Mouse (Mus musculus) limb, embryonic 12.5 days (tissue): ENCODE measurements around the gene Sgpp2. TPM values are rescaled to one million over a fixed set of nuclear protein-coding genes. Genes with fewer than 3 reads are reported as not detected.

Experiments used
- ATAC-seq: fragments of 200-750 bp; cut with Nextera tagmentation; 2 replicates; pipeline ENCODE4 v1.8.0; 2017; ENCODE audit warnings: low read depth, moderate TSS enrichment; ENCODE audit not compliant: insufficient number of reproducible peaks, insufficient read depth, low FRiP score, low TSS enrichment
- H3K27ac ChIP-seq: fragments of 300-500 bp; sonication (generic); 2 replicates; pipeline ENCODE4 v1.5.1; 2016; ENCODE audit warnings: mild to moderate bottlenecking, moderate library complexity
- H3K27me3 ChIP-seq: fragments of 300-500 bp; sonication (generic); 2 replicates; pipeline ENCODE4 v1.6.1; 2016; ENCODE audit warnings: mild to moderate bottlenecking, moderate library complexity
- H3K36me3 ChIP-seq: fragments of 300-500 bp; sonication (generic); 2 replicates; pipeline ENCODE4 v1.6.1; 2016; ENCODE audit warnings: mild to moderate bottlenecking, moderate library complexity
- H3K4me1 ChIP-seq: fragments of 300-500 bp; sonication (generic); replicated peaks from 2 replicates; pipeline ENCODE4 v1.6.1; 2016
- H3K4me2 ChIP-seq: fragments of 300-500 bp; sonication (generic); 2 replicates; pipeline ENCODE4 v1.6.1; 2016; ENCODE audit warnings: mild to moderate bottlenecking, moderate library complexity
- H3K4me3 ChIP-seq: fragments of 300-500 bp; sonication (generic); replicated peaks from 2 replicates; pipeline ENCODE4 v1.5.1; 2016; ENCODE audit warnings: mild to moderate bottlenecking
- H3K9ac ChIP-seq: fragments of 300-500 bp; sonication (generic); replicated peaks from 2 replicates; pipeline ENCODE4 v1.6.1; 2016; ENCODE audit warnings: mild to moderate bottlenecking, moderate library complexity
- H3K9me3 ChIP-seq: fragments of 300-500 bp; sonication (generic); 2 replicates; pipeline ENCODE4 v1.6.1; 2016; ENCODE audit warnings: mild to moderate bottlenecking, moderate library complexity
- WGBS: fragments of 180-500 bp; shearing (Covaris S2); methylation state at CpG from one replicate; pipeline ENCODE4 v1.1.7; 2016; 5-methylcytosine and 5-hydroxymethylcytosine counted together
- polyA plus RNA-seq: library from polyadenylated mRNA; unstranded; fragments of >200 nt; fragmentation: Nextera tagmentation; extraction: Ambion mirVana; gene quantifications from 2 replicates; pipeline ENCODE4 v1.2.1, GENCODE M21; 2016

Gene Sgpp2
- polyA plus RNA-seq, result 0.83 and 1.0 TPM in 2 replicates

DNA sequence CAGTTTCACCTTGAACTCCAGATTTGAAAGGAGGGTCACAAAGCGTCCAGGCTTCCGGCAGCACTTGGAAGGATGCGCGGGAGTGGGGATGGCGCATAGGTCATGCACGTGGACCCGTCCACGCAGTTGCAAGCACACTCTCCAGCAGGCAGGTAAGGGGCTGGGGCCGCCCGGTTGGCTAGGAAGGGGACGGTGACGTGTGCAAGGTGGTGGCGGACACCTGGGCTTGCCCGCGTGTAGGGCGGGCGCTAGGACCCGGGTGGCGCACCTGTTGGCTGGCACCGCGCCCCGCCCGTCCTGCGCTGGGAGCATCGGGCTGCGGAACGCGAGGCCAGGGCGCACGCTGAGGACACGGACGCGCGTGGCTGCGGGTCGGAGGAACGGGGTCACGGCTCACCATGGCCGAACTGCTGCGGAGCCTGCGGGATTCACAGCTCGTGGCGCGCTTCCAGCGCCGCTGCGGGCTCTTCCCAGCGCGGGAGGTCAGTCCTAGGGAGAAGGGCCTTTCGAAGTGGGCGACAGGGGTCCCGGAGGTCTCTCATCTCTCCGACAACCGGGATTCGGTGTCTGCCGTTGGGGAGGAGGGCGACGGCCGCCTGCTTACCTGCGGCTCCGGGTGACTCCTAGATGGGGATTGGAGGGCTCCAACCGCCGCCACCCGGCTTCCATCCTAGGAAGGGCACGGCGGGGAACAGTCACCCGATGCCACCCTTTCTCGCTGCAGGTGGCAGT is at the start of gene Sgpp2:
Gene Sgpp2 (plus strand): TSS at position 325 of the 732 bp plus-strand sequence.
- peak within 1 kb of the TSS; percentile 61 for H3K4me3 ChIP-seq
- H3K27ac ChIP-seq, result no peak within 1 kb of the TSS
- H3K4me2 ChIP-seq, result peak within 1 kb of the TSS; percentile 100
- H3K27me3 ChIP-seq, result peaks cover 38% of the 10 kb centered on the region
- H3K4me1 ChIP-seq, result peaks cover 33% of the 10 kb centered on the region
- H3K9me3 ChIP-seq, result no peaks in the 10 kb centered on the region
- under 1% methylated on average over 68 of the region's 68 CpGs for WGBS
- peak within 1 kb of the TSS; percentile 52; the same call in 1 of the 2 replicates for H3K9ac ChIP-seq
- ATAC-seq, result peak; percentile 56; the same call in 1 of the 2 replicates
- H3K36me3 ChIP-seq, result no peaks in the 10 kb centered on the region

DNA sequence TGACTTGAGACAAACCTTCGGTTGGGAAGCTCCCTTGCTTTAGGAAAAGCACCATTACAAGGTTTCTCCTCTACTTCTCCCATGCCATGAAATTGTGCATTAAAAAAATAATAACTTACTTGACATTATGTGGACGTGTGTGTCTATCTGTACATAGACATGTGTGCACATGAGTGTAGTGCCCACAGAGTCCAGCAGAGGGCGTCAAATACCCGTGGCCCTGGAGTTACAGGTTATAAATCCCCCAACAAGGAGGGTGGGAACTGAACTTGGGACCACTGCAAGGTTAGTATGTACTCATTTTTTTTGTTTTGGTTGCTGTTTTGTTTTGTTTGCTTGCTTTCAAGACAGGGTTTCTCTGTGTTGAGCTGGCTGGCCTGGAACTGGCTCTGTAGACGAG is 42.6 kb upstream of the Sgpp2 start:
- H3K4me2 ChIP-seq, result no peak overlapping the region
- H3K9ac ChIP-seq, result no peak overlapping the region
- ATAC-seq, result no peak
- H3K9me3 ChIP-seq, result no peaks in the 10 kb centered on the region
- no peaks in the 10 kb centered on the region for H3K36me3 ChIP-seq
- no peak overlapping the region for H3K4me3 ChIP-seq
- no peaks in the 10 kb centered on the region for H3K27me3 ChIP-seq
- WGBS, result 69% methylated on average over 5 of the region's 5 CpGs
- H3K27ac ChIP-seq, result no peak overlapping the region
- H3K4me1 ChIP-seq, result no peaks in the 10 kb centered on the region

DNA sequence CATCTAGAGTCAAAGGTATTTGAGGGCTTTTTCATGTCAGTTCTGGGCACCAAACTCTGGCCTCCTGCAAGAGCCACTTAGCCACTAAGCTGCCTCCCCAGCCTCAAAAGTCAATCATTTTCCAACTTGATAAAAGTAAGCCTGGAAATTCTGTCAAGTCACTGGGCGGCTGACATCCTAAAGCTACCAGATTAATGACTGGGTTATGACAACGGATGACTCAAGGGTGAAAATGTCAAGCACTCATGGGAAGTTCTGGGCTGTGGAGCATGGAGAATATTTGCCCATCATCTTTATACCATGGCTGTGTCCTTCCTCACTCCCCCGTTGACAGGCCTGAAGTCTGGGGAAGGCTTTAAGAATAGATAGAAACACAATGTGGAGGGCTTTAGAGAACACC is 37.2 kb upstream of the Sgpp2 start:
- ATAC-seq, result no peak
- Histone ChIP-seq H3K27me3 (no peaks in the 10 kb centered on the region), H3K4me1 (no peaks in the 10 kb centered on the region), H3K4me3 (no peak overlapping the region), H3K9ac (no peak overlapping the region), H3K36me3 (no peaks in the 10 kb centered on the region), H3K27ac (no peak overlapping the region), H3K9me3 (no peaks in the 10 kb centered on the region), H3K4me2 (no peak overlapping the region)
- WGBS, result 83% methylated on average over 3 of the region's 3 CpGs

DNA sequence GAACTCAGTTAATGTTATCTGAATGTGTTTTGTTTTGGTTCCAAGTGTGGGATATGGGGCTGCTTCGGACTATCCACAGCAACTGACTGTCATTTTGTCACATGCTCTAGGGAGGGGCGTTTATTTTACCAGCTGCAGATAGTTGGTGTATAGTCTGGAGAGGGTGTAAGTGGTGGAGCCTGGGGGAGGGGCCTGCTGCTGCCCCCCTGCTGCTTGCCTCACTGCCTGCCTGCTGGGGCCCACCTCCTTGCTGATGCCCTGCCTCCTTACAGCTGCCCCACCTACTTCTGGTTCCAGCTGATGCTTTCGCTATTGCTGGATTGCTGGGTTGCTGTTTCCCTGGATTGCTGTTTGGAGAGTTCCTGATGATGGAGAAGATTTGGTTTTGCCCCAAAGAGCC is 31.0 kb upstream of the Sgpp2 start:
- Histone ChIP-seq H3K36me3 (no peaks in the 10 kb centered on the region), H3K9me3 (no peaks in the 10 kb centered on the region), H3K4me3 (no peak overlapping the region), H3K4me1 (0 out of 2 replicates have a peak, but pooled peaks cover 5% of the 10 kb centered on the region), H3K27me3 (no peaks in the 10 kb centered on the region), H3K27ac (no peak overlapping the region), H3K9ac (no peak overlapping the region), H3K4me2 (no peak overlapping the region)
- ATAC-seq, result no peak; the same call in 1 of the 2 replicates
- WGBS, result 40% methylated on average over 3 of the region's 3 CpGs

- Histone ChIP-seq H3K36me3 (no peaks in the 10 kb centered on the region), H3K4me3 (no peak overlapping the region), H3K9ac (no peak overlapping the region), H3K4me1 (no peaks in the 10 kb centered on the region), H3K27ac (no peak overlapping the region), H3K4me2 (no peak overlapping the region), H3K9me3 (no peaks in the 10 kb centered on the region), H3K27me3 (no peaks in the 10 kb centered on the region)
- WGBS, result 81% methylated on average over 3 of the region's 3 CpGs
- no peak for ATAC-seq
Observed at GRCm38 (mm10) chr1:78292397-78292796, 17.7 kb upstream of the Sgpp2 start.

- H3K4me3 ChIP-seq, result no peak overlapping the region
- H3K27me3 ChIP-seq, result no peaks in the 10 kb centered on the region
- no peak overlapping the region for H3K4me2 ChIP-seq
- WGBS, result 74% methylated on average over 7 of the region's 7 CpGs
- H3K9me3 ChIP-seq, result no peaks in the 10 kb centered on the region
- no peaks in the 10 kb centered on the region for H3K36me3 ChIP-seq
- no peaks in the 10 kb centered on the region for H3K4me1 ChIP-seq
- ATAC-seq, result no peak
- H3K27ac ChIP-seq, result no peak overlapping the region
- H3K9ac ChIP-seq, result no peak overlapping the region
Observed at GRCm38 (mm10) chr1:78299670-78300225, 10.4 kb upstream of the Sgpp2 start.

- Histone ChIP-seq H3K9ac (no peak overlapping the region), H3K27ac (no peak overlapping the region), H3K4me3 (no peak overlapping the region), H3K4me1 (peaks cover 33% of the 10 kb centered on the region), H3K4me2 (no peak overlapping the region), H3K27me3 (peaks cover 38% of the 10 kb centered on the region), H3K36me3 (no peaks in the 10 kb centered on the region), H3K9me3 (no peaks in the 10 kb centered on the region)
- WGBS, result 83% methylated on average over 1 of the region's 1 CpGs
- no peak for ATAC-seq
Observed at GRCm38 (mm10) chr1:78308688-78309087, 1.5 kb upstream of the Sgpp2 start.

GRCm38 (mm10) chr1:78309280-78309679 is 865 bp upstream of the Sgpp2 start:
- 0% methylated on average over 9 of the region's 9 CpGs for WGBS

DNA sequence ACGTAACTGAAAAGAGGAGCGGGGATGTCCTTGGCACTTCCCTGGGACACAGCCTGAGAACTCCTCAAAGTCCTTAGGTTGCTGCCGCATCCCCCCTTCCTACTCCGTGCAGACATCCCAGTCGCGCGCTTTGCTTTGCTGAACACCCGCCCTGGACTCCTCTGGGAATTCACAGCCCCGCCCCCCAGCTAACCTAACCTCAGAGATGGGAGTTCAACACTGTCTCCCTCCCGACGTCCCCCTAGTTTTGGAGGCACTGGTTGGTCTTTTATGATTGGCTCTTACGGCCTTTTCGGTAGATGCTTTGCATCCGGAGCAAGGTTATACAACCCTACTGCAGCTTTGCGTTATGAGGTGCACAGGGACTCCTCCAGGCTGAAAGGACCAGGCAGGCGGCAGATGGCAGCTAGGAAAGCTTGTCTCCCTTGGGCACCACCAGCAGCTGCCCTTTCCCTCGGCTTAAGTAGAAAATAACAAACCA is 756 bp downstream of the Sgpp2 start:
- under 1% methylated on average over 17 of the region's 17 CpGs for WGBS
- Histone ChIP-seq H3K27me3 (peaks cover 38% of the 10 kb centered on the region), H3K4me1 (peaks cover 33% of the 10 kb centered on the region), H3K27ac (no peak overlapping the region), H3K9ac (peak overlapping the region; percentile 52; the same call in 1 of the 2 replicates), H3K4me3 (peak overlapping the region; percentile 61), H3K4me2 (peak overlapping the region; percentile 100), H3K36me3 (no peaks in the 10 kb centered on the region), H3K9me3 (no peaks in the 10 kb centered on the region)
- no peak for ATAC-seq

More at GRCm38 (mm10) chr1:78309280-78309679, 865 bp upstream of the Sgpp2 start:
- Histone ChIP-seq H3K4me1 (peaks cover 33% of the 10 kb centered on the region), H3K4me3 (no peak overlapping the region), H3K27me3 (peaks cover 38% of the 10 kb centered on the region), H3K36me3 (no peaks in the 10 kb centered on the region), H3K4me2 (peak overlapping the region; percentile 100; the same call in 1 of the 2 replicates), H3K9ac (no peak overlapping the region), H3K27ac (no peak overlapping the region), H3K9me3 (no peaks in the 10 kb centered on the region)
- ATAC-seq, result no peak

- WGBS, result under 1% methylated on average over 7 of the region's 7 CpGs
- H3K9ac ChIP-seq, result no peak overlapping the region
- no peak for ATAC-seq
- H3K9me3 ChIP-seq, result no peaks in the 10 kb centered on the region
- no peaks in the 10 kb centered on the region for H3K36me3 ChIP-seq
- peaks cover 33% of the 10 kb centered on the region for H3K4me1 ChIP-seq
- H3K4me3 ChIP-seq, result no peak overlapping the region; the same call in 1 of the 2 replicates
- H3K27ac ChIP-seq, result no peak overlapping the region
- H3K27me3 ChIP-seq, result peaks cover 38% of the 10 kb centered on the region
- peak overlapping the region; percentile 100 for H3K4me2 ChIP-seq
Observed at GRCm38 (mm10) chr1:78311482-78311881, 1.3 kb downstream of the Sgpp2 start.

- Histone ChIP-seq H3K4me1 (peaks cover 33% of the 10 kb centered on the region), H3K9ac (no peak overlapping the region), H3K9me3 (no peaks in the 10 kb centered on the region), H3K27me3 (peaks cover 35% of the 10 kb centered on the region), H3K27ac (no peak overlapping the region), H3K4me3 (no peak overlapping the region), H3K36me3 (no peaks in the 10 kb centered on the region), H3K4me2 (no peak overlapping the region)
- WGBS, result 60% methylated on average over 4 of the region's 4 CpGs
- no peak for ATAC-seq
Observed at GRCm38 (mm10) chr1:78312917-78313316, 2.8 kb downstream of the Sgpp2 start.
